Mouse (Mus musculus) mouse embryonic stem cell (cell line): ENCODE results near the gene Rsl24d1.

Experiments
- in situ Hi-C, 2 experiments: fragments of 300-500 bp; cut with MboI; formaldehyde crosslinking; loops; 1 replicate in 1 of 2; 3 replicates in 1 of 2; pipeline ENCODE4 v1.14.3; 2019 to 2020; ENCODE audit warnings: low sequenced_read_pairs in 2 of 2, low pct_unique_long_range_greater_than_20kb in 1 of 2, mixed read lengths in 1 of 2; ENCODE audit not compliant: unreplicated experiment in 1 of 2

Gene Rsl24d1

DNA sequence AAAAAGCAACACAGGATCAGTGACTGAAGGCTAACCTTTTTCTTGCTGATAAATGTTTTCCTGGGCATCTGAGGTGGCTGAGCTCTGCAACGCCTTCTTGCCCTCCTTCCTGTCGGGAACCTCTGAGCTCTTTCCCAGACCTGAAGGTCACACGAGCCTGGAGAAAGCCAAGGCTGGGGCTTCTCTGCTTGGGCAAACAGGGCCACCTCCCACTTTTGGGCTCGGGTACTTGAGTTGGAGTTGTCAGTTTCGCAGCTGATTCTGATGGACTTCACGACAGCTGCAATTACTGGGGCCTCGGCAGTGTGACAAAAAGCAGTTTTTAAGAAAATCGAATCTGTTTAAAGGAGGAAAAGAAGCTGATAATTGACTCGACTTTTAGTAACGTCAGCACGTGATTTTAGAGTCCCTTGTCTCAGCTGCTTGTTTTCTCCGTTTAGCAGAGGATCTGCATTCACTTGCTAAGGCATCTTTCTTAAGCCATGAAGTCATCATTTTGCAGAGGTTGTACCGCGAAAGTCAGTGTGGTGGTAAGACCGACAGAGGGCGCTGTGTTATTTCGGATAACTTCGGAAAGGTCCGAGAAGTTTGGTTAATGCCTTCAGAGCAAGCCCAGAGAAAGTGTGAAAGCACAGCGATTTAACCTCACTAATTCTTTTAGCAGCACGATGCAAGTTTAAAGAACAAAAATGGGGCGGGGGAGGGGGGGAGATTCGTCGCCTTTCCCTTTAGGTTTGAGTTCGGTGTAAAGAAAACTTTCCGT, 49.5 kb downstream of the Rsl24d1 start:
- in situ Hi-C loops: loop anchor here in 1 of 2 experiments (25.0 kb wide), 1 partner anchor 275 kb away; no protein-coding TSS in a partner anchor

- in situ Hi-C loops: loop anchor here in 1 of 2 experiments (25.0 kb wide), 1 partner anchor 272 kb away; no protein-coding TSS in a partner anchor
These were observed 52.4 kb downstream of the Rsl24d1 start for GRCm38 (mm10) chr9:73165631-73166030.
